Mouse (Mus musculus) brain, embryonic 14.5 days (tissue): ENCODE results near the gene Znhit1.

Experiments
- CTCF ChIP-seq: fragments of 200-500 bp; IDR thresholded peaks from 2 replicates; pipeline ENCODE4 v1.5.1; 2012; ENCODE audit warnings: inconsistent platforms, mild to moderate bottlenecking, moderate library complexity, borderline replicate concordance; ENCODE audit not compliant: insufficient read depth, insufficient read length; ENCODE audit errors: extremely low read depth
- POLR2A ChIP-seq: fragments of 200-500 bp; IDR thresholded peaks from 2 replicates; pipeline ENCODE4 v1.6.1; 2012; ENCODE audit warnings: mild to moderate bottlenecking, inconsistent platforms, borderline replicate concordance; ENCODE audit not compliant: poor library complexity, insufficient read depth, insufficient read length, severe bottlenecking; ENCODE audit errors: extremely low read depth

GRCm38 (mm10) chr5:137029643-137030415, 42.0 kb upstream of the Znhit1 start:
- TF ChIP-seq CTCF (no peak), POLR2A (peak; percentile 46; the same call in 1 of the 2 replicates)
